Mouse (Mus musculus): ENCODE data around the gene Anapc1. TPM values are rescaled to one million over a fixed set of nuclear protein-coding genes. Genes with fewer than 3 reads are reported as not detected.
A peak's percentile ranks its signal among the peaks of the same experiment; 100 is the strongest.
"Not testable (repeated sequence)": the region's sequence is repeated elsewhere in the genome, so short reads cannot be mapped to it uniquely, and the experiment has no call there.

Anapc1 gene
- total RNA-seq, 2 experiments from 2014 or later: 52.6 to 75.4 TPM

DNA sequence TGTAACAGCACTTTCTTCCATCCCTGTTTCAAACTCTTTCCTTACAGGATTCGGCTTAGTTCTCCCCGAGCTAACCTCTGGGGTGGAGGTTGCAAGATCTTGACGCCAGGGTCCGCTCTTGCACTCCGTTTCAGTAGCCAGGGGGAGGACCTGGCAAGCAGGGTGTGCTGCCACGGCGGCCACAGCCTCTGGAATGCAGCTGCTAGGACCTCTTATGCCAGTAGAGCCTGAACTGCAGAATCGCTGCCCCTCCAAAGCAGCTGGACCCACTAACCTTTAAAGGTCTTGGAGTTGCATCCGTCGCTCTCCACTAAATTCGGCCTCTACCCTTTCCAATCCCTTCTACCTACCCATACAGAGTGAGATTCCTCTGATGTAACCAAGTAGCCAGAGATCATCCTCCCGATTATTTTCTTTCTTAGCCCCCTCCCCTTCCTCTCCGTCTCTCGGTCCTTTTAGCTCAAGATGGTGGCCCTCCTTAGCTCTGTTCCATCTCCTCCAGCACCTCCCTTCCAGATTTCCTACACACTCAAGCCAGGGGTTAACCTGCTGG lies 11.0 kb upstream of the Anapc1 start:
- peak; percentile 59 to 71 for DNase-seq (ENCODE audit: low spot score in 2 of 2)
- intact Hi-C loops (cut with DNase I): loop anchor here (1.0 to 5.0 kb wide), 2 partner anchors 49 to 119 kb away; no protein-coding TSS in a partner anchor

DNA sequence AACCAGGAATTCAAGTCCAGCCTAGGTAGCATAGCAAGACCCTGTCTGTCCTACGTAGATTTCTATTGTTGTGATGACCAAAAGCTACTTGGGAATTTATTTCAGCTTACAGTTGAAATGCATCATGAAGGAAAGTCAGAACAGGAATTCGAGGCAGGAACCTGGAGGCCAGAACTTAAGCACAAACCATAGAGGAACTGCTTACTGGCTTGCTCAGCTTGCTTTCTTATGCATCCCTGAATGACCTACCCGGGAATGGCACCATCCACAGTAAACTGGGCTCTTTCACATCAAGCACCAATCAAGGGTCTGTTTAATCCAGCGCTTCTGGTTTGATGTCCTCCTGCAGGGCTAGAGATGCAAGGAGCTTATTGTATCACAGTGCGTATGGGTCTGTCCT lies 10.4 kb upstream of the Anapc1 start:
- no peak for DNase-seq (ENCODE audit: low spot score in 2 of 2)
- intact Hi-C loops (cut with DNase I): loop anchor here (5.0 kb wide), 1 partner anchor 50 kb away; no protein-coding TSS in a partner anchor

DNA sequence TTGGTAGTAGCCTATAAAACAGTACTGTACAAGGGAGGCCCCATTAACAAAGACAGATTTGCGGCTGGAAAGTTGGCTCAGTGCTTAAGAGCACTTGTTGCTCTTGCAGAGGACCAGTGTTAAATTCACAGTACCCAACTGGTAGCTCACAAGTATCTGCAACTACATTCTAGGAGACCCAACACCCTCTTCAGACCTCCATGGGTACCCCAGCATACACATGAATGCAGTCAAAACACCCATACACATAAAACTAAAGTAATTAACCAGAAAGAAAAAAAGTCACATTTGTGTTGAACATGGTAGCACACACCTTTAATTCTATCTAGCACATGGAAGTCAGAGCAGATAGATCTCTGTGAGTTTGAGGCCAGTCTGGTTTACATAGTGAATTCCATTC lies 9.9 kb upstream of the Anapc1 start:
- DNase-seq (ENCODE audit: low spot score in 2 of 2): no peak
- intact Hi-C loops (cut with DNase I): loop anchor here (5.0 kb wide), 1 partner anchor 50 kb away; no protein-coding TSS in a partner anchor

GRCm38 (mm10) chr2:128696426-128696825 lies 9.2 kb upstream of the Anapc1 start:
- DNase-seq (ENCODE audit: low spot score in 2 of 2): no peak
- intact Hi-C loops (cut with DNase I): loop anchor here (5.0 kb wide), 1 partner anchor 51 kb away; no protein-coding TSS in a partner anchor

DNA sequence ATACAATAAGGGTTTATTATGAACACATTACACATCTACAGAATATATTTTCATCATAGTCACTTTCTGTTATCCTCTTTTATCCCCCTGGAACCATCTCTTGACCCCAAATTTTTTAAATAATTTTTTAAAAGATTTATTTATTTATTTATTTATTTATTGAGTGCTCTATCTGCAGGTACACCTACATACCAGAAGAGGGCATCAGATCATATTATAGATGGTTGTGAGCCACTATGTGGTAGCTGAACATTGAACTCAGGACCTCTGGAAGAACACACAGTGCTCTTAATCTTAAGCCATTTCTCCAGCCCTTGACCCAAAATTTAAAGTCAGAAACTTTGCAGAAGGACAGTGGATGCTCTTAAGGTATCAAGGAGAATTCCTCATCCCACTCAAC lies 7.4 kb upstream of the Anapc1 start:
- intact Hi-C loops (cut with DNase I): no loop called here
- no peak for DNase-seq (ENCODE audit: low spot score in 2 of 2)

DNA sequence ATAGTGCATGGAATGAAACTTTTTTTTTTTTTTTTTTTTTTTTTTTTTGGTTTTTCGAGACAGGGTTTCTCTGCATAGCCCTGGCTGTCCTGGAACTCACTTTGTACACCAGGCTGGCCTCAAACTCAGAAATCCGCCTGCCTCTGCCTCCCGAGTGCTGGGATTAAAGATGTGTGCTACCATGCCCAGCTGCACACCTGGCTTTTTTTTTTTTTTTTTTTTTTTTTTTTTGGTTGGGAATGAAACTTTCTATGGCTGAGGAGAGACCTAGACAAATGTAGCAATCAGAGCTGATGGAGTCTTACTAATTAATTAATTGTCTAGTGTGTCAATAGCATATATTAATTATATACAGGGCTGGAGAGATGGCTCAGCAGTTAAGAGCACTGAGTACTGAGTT lies 6.6 kb upstream of the Anapc1 start:
- intact Hi-C loops (cut with DNase I); DNase-seq (ENCODE audit: low spot score in 2 of 2): not testable (repeated sequence)

GRCm38 (mm10) chr2:128693236-128693635 lies 6.0 kb upstream of the Anapc1 start:
- DNase-seq (ENCODE audit: low spot score in 2 of 2): no peak
- intact Hi-C loops (cut with DNase I): no loop called here

DNA sequence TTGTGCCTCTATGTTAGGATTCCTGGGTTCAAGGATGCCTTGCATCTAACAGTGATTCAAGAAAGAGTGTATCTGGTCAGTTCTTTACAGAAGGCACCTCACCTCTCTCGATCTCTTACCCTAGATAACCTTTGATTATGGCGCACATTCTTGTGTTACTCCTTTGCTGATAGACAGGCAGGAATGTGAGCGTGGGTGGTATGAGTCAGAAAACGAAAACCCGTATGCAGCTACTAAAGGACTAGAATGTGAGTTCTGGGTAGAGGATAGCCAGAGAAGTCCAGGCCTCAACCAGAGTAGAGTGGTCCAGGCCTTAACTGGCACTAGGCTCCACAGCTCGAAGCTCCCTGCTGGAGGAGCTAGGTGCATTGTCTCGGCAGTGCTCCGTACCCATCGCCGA lies 5.6 kb upstream of the Anapc1 start:
- DNase-seq (ENCODE audit: low spot score in 2 of 2): no peak
- intact Hi-C loops (cut with DNase I): no loop called here

- intact Hi-C loops (cut with DNase I): no loop called here
These were observed 5.1 kb upstream of the Anapc1 start for GRCm38 (mm10) chr2:128692336-128692735.

DNA sequence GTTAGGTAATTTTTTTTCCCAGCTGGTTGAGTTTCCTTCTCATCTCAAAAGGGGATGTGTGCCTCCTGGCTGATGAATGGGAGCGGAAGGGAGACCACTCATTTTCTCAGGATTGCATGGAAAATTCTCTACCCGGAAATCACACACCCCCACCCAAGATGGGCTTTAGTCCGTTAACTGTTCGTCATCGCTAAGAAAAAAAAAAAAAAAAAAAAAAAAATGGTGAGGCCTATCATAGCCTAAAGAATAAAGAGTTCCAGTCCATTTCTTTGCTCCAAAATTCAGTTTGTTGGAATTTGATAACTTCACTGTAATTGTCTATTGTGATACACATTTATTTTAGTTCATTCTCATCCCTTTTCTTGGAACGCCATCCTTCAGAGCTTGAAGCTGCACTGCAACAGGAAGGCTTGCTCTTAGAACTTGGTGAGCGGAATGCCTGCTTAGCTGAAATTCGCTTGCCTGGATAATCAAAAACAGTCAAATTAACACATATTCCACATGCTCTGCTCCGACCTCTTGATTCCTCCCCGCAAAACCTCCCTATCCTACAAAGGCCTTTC lies 448 bp upstream of the Anapc1 start:
- intact Hi-C loops (cut with DNase I): loop anchor here (2.0 to 10.0 kb wide), 2 partner anchors 131 to 257 kb away; partner anchors contain the start of genes Tmem87b and Zc3h8
- no peak for DNase-seq (ENCODE audit: low spot score in 2 of 2)

More at GRCm38 (mm10) chr2:128692336-128692735, 5.1 kb upstream of the Anapc1 start:
- DNase-seq (ENCODE audit: low spot score in 2 of 2): no peak

DNA sequence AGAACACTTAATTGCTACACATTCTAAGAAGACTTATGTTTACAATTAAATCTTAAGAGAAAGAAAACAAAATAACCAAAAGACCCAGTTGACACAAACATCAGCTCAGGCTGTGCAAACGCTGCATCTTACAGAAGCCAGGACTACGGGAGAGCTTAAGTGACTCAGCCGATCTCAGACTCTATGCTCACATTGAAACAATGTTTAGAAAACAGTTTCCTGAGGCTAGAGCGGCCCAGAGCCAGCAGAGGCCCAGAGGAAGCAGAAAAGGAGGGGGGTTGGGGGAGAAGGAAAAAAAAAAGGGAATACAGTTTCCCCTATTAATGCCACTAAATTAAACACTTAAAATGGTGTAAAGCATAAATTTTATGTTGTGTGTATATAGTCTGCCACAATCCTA lies 6.5 kb downstream of the Anapc1 start:
- intact Hi-C loops (cut with DNase I): loop anchor here (10.0 kb wide), 1 partner anchor 264 kb away; the partner anchor contains the start of gene Zc3h8
- DNase-seq (ENCODE audit: low spot score in 2 of 2): no peak

DNA sequence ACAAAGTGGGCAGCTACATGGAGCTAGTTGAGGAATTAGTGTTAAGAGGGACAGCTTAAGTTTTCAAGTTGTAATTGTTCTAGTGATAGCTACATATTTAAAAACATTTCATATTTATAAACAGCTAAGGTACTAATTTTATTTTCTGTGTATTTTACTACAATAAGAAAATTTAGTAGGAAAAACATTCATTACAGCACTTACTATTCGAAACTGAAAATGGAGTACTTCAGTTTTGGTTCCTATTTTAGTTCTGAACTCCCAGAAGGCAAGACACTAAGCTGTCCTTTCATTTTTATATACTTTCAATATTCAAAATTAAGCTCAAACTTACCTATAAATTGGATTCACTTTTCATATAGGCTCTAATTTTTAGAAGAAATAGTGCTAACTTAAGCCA lies 66.6 kb downstream of the Anapc1 start:
- intact Hi-C loops (cut with DNase I): no loop called here
- no peak for DNase-seq (ENCODE audit: low spot score in 2 of 2)

DNA sequence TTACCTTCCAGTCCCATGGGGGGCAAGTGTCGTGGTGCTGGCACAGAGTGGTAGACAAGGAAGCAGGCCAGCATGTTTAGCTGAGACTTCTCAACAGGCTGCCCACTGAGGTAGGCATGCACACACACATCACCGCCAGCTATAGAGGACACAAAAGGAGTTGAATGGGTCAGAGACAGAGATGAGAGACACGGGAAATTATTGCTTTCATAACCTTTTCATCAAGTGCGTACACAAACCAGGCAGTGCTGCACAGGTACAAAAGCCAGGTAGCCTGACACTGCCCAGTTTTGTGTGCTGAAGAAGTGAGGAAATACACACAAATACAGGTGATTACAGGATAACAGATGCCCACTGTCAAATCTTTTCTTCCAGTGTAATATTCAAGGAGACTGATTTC lies 71.8 kb downstream of the Anapc1 start:
- intact Hi-C loops (cut with DNase I): no loop called here
- no peak for DNase-seq (ENCODE audit: low spot score in 2 of 2)

GRCm38 (mm10) chr2:128613365-128613764 lies 73.8 kb downstream of the Anapc1 start:
- DNase-seq (ENCODE audit: low spot score in 2 of 2): no peak
- intact Hi-C loops (cut with DNase I): no loop called here

DNA sequence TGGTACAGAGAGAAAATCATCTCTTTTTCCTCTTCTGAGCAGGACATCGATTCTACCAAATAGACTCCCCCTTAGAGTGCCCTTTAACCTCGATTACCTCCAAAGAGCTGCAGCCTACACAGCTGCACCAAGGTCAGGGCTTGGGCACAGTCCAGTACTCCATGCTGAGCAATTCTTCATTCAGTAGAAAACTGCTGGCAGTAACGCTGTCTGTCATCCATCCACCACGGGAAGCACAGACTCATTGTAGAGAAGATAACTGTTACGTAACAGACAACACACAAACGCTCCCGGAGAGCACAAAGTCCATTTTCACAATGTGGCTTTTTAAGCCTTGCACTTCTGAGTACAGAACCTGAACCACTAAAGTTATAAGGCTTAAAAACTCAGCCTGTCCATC lies 74.9 kb downstream of the Anapc1 start:
- intact Hi-C loops (cut with DNase I): no loop called here

DNA sequence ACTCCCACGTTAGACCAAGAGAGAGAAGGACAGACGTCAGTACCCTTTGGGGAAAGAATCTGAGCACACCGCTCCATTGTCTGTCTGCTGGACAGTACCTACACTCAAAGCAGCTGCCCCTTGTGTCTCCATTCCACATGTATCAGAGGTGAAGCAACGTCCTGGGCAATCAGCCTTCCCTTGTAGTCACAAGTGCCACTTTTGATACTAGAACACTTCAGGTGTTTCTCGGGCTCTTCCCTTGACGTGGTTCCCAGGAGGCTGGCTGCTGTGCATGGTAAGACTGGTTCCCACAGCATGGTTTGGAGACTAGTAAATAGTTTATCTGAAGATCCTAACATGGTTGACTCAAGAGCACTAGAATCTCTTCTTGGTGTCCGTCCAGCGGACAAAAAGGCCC lies 76.0 kb downstream of the Anapc1 start:
- intact Hi-C loops (cut with DNase I): no loop called here
- no peak for DNase-seq (ENCODE audit: low spot score in 2 of 2)

More for the DNA sequence above, 74.9 kb downstream of the Anapc1 start:
- DNase-seq (ENCODE audit: low spot score in 2 of 2): no peak

DNA sequence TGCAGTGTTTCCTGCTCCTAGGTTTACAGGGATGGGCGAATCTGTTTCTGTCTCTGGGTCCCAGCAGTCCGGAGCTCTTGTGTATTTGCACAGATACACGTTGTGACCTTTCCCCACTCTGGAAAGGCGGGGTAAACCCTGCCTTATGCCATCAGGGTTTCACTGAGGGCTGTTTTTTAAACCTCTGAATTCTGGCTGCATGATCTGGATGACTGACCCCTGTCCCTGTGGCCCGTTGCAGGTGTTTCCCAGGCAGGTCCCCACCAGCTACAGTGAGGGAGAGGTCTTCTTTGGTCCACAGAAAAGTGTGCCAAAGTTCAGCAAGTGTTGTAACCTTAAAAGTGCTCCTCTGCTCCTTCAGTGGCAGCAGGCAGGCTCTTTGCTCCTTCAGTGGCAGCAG lies 77.9 kb downstream of the Anapc1 start:
- intact Hi-C loops (cut with DNase I): no loop called here
- DNase-seq (ENCODE audit: low spot score in 2 of 2): no peak

DNA sequence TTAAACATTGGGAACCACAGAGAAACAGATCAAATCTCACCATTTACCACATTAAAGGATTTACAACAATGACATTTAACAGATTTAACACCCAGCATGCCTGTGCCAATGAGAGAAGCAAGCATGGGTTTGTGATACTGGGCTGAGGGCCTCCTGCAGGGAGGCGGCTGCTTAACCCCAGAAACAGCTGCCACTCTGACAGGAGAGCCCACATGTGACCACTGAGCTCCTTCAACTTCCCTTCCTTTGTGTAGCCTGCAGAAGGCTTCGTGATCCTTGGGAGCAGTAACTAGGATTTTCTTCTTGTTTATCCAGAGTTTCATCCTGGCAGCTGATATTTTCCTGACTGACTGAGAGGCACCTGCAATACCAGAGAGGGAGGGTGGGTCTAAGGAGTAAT lies 85.7 kb downstream of the Anapc1 start:
- DNase-seq (ENCODE audit: low spot score in 2 of 2): no peak
- intact Hi-C loops (cut with DNase I): no loop called here

DNA sequence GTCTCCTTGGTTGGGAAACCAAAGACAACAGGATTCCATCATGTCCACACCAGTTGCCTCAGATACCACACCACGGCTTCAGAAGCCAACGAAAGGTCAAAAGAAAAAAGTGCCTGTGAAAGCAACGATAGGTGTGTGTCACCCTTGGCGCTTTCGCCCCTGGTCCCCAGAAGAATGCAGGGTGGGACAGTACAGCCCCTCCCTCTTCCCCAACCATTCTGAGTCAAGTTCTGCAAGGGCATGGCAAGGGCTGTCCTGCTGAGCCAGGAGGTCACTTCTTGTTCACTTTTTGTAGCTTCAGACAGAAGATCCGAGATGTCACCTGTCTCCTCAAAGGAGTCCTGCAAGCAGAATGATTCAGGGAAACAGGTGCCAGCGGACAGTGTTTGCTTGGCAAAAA lies 94.9 kb downstream of the Anapc1 start:
- intact Hi-C loops (cut with DNase I): no loop called here
- no peak for DNase-seq (ENCODE audit: low spot score in 2 of 2)

DNA sequence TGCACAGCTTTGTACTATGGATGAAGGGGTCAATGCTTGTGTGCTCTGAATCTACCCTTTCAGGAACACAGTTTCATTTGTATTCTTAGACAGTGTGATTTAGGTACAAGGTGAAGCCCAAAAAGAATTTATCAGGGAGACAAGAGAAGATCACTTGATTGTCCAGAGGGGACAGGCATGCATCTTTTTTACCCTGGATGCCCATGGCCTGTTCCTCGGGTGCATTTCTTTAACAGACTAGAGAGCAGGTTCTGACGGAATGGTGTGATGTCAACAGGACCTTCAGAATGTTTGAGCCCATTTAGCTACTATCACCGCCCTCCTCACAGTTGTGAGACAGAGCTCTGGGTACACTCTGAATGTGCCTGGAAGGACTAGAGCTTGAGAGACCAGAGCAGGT lies 96.3 kb downstream of the Anapc1 start, which contains the start of gene Spdye4c:
Spdye4c (plus strand) TSS at position 301 of the 400 bp plus-strand sequence.
- DNase-seq (ENCODE audit: low spot score in 2 of 2): no peak
- intact Hi-C loops (cut with DNase I): no loop called here

DNA sequence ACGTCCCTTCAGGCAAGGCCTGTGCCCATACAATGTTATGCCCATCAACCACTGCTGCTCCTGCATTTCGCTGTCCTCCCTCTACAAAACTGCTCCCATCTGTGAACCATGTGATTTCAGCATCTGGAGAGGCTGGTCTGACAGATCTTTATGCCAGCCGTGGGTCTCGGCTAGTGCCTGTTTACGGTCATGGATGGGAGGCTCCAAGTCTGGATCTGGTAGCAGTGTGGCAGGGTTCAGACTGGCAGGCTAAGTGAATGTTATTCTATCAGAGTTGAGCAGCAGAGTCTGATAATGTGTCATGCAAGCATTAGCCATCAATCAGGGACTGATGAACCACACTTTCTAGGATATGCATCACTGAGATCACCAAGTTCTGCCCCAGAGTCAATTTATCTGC lies 104.3 kb downstream of the Anapc1 start:
- intact Hi-C loops (cut with DNase I): no loop called here
- no peak for DNase-seq (ENCODE audit: low spot score in 2 of 2)
